Mouse (Mus musculus) bone marrow, adult 2 months (tissue): Measurements from ENCODE around the gene Hoxa5.

Experiments
- CTCF ChIP-seq: fragments of 200-500 bp; IDR thresholded peaks from 2 replicates; pipeline ENCODE4 v1.5.1; 2011; ENCODE audit warnings: low read length, control low read depth; ENCODE audit not compliant: control insufficient read depth, insufficient read depth
- POLR2A ChIP-seq: fragments of 200-500 bp; IDR thresholded peaks from 2 replicates; pipeline ENCODE4 v1.6.1; 2011; ENCODE audit warnings: low read depth, mild to moderate bottlenecking, control low read depth, low read length, borderline replicate concordance; ENCODE audit not compliant: control insufficient read depth

GRCm38 (mm10) chr6:52182030-52182429 is 22.4 kb downstream of the Hoxa5 start:
- TF ChIP-seq CTCF (no peak), POLR2A (no peak)
